Mouse (Mus musculus): ENCODE measurements around the gene Anapc7. TPM values are rescaled to one million over a fixed set of nuclear protein-coding genes. Genes with fewer than 3 reads are reported as not detected.
A peak's percentile ranks its signal among the peaks of the same experiment; 100 is the strongest.
"Not testable (repeated sequence)": the region's sequence is repeated elsewhere in the genome, so short reads cannot be mapped to it uniquely, and the experiment has no call there.

The Anapc7 gene
- polyA plus RNA-seq, 1 experiment from 2014 or later = 18.9 TPM

- 0 out of 2 replicates have a peak, but pooled peaks cover 4% of the 10 kb centered on the region for H3K4me1 ChIP-seq (replicated peaks)
- 77% methylated on average over 19 of the region's 19 CpGs for WGBS (ENCODE audit: insufficient replicate concordance)
- no peak overlapping the region for H3K9ac ChIP-seq
- H3K27me3 ChIP-seq = no peaks in the 10 kb centered on the region
- H3K36me3 ChIP-seq = peaks cover 37% of the 10 kb centered on the region
- H3K27ac ChIP-seq = no peak overlapping the region
- no peak for ATAC-seq (ENCODE audit: low read depth)
- no peak for DNase-seq
- no peak overlapping the region for H3K4me2 ChIP-seq
- H3K9me3 ChIP-seq (replicated peaks) = no peaks in the 10 kb centered on the region
- H3K4me3 ChIP-seq (replicated peaks) = no peak overlapping the region
Measured at GRCm38 (mm10) chr5:122409692-122410645, 11.5 kb upstream of the Anapc7 start.

DNA sequence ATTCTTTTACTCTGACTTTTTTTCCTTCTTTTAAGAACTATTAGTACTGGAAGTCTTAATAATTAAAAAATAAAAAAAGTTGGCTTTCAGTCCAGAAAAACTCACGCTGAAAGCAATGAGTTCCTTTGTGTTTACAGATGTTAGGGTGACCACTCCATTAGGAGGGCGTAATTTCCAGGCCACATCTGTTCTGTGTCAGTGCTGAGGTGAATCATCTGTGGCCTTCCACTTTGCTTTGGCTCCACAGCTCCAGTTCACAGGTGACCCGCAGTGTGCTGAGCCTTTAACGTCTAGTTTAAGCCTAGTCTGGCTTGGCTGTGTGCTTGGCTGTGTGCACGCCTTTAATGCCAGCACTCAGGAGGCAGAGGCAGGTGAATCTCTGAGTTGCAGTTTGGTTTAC, 9.6 kb upstream of the Anapc7 start:
- ATAC-seq (ENCODE audit: low read depth) (no peak), DNase-seq (no peak)
- Histone ChIP-seq H3K27me3 (no peaks in the 10 kb centered on the region), H3K4me3 (replicated peaks) (no peak overlapping the region), H3K4me2 (no peak overlapping the region), H3K9ac (no peak overlapping the region), H3K27ac (no peak overlapping the region), H3K4me1 (replicated peaks) (0 out of 2 replicates have a peak, but pooled peaks cover 4% of the 10 kb centered on the region), H3K9me3 (replicated peaks) (no peaks in the 10 kb centered on the region), H3K36me3 (peaks cover 18% of the 10 kb centered on the region)
- WGBS (ENCODE audit: insufficient replicate concordance) = 67% methylated on average over 5 of the region's 5 CpGs

- Histone ChIP-seq H3K27me3 (no peaks in the 10 kb centered on the region), H3K9me3 (replicated peaks) (no peaks in the 10 kb centered on the region), H3K4me3 (replicated peaks) (no peak overlapping the region), H3K4me1 (replicated peaks) (0 out of 2 replicates have a peak, but pooled peaks cover 4% of the 10 kb centered on the region), H3K4me2 (no peak overlapping the region), H3K27ac (no peak overlapping the region), H3K9ac (no peak overlapping the region), H3K36me3 (peaks cover 11% of the 10 kb centered on the region)
- ATAC-seq (ENCODE audit: low read depth) (no peak), DNase-seq (no peak)
- 47% methylated on average over 6 of the region's 6 CpGs for WGBS (ENCODE audit: insufficient replicate concordance)
Measured at GRCm38 (mm10) chr5:122412826-122413225, 8.7 kb upstream of the Anapc7 start.

DNA sequence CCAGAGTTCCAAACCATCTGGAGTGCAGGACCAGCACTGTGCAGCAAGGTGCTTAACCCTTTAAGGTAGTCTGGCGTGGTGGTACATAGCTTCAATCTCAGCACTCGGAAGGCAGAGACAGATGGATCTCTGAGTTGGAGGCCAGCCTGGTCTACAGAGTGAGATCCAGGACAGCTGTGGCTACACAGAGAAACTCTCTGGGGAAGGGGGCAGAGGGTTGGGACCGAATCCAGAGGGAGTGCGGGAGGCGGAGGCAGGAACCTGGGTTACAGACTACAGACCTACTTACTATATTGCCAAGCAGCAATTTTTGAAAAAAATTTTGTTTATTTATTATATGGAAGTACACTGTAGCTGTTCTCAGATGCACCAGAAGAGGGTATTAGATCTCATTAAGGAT, 7.1 kb upstream of the Anapc7 start:
- Histone ChIP-seq H3K4me3 (replicated peaks) (no peak overlapping the region), H3K27ac (no peak overlapping the region), H3K36me3 (peaks cover 11% of the 10 kb centered on the region), H3K4me1 (replicated peaks) (0 out of 2 replicates have a peak, but pooled peaks cover 4% of the 10 kb centered on the region), H3K9ac (no peak overlapping the region), H3K4me2 (no peak overlapping the region), H3K27me3 (no peaks in the 10 kb centered on the region), H3K9me3 (replicated peaks) (no peaks in the 10 kb centered on the region)
- no peak for DNase-seq
- 85% methylated on average over 5 of the region's 5 CpGs for WGBS (ENCODE audit: insufficient replicate concordance)
- no peak for ATAC-seq (ENCODE audit: low read depth)

DNA sequence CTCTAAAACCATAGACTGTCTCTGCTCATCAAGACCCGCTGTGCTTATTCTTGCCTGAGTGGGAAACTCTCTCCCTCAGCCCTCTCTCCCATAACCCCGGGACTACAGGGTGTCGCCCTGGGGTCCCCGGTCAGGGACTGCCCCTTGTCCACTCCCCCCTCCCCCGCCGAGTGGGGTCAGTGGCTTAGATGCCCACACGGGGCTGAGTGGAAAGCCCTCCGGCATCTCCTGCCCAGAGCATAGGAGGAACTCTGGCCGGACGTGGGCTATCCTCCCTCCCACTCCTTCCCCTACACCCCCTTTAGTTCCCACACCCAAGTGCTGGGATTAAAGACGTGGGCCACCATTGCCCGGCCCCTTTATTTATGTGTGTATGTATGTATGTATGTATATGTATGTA, 6.0 kb upstream of the Anapc7 start:
- 68% methylated on average over 12 of the region's 12 CpGs for WGBS (ENCODE audit: insufficient replicate concordance)
- ATAC-seq (ENCODE audit: low read depth) (no peak), DNase-seq (no peak)
- peaks cover 5% of the 10 kb centered on the region for H3K4me1 ChIP-seq (replicated peaks)
- no peaks in the 10 kb centered on the region for H3K27me3 ChIP-seq
- H3K4me3 ChIP-seq (replicated peaks) = no peak overlapping the region
- no peaks in the 10 kb centered on the region for H3K9me3 ChIP-seq (replicated peaks)
- no peaks in the 10 kb centered on the region for H3K36me3 ChIP-seq
- no peak overlapping the region for H3K4me2 ChIP-seq
- H3K27ac ChIP-seq = no peak overlapping the region
- no peak overlapping the region for H3K9ac ChIP-seq

DNA sequence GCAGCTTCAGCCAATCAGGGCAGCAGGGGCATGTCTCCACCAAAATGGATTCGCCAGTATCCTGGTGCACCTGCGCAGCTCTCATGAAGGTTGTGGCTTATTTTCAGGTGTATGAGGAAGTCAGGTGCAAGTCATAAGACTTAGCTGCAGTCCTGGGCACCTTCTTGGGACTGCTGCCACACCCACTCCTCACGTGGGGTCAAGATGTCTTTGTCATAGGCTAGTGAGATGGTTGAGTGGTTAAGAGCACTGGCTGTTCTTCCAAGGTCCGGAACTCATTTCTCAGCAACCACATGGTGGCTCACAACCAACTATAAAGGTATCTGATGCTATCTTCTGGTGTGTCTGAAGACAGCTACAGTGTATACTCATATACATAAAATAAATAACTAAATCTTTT, 817 bp upstream of the Anapc7 start:
- not testable (repeated sequence) for H3K9ac ChIP-seq; DNase-seq; H3K36me3 ChIP-seq; ATAC-seq (ENCODE audit: low read depth); H3K27me3 ChIP-seq; H3K9me3 ChIP-seq (replicated peaks); H3K27ac ChIP-seq; H3K4me3 ChIP-seq (replicated peaks)
- 34% methylated on average over 4 of the region's 4 CpGs for WGBS (ENCODE audit: insufficient replicate concordance)
- Histone ChIP-seq H3K4me1 (replicated peaks) (peaks cover 34% of the 10 kb centered on the region), H3K4me2 (peak overlapping the region; percentile 93)

DNA sequence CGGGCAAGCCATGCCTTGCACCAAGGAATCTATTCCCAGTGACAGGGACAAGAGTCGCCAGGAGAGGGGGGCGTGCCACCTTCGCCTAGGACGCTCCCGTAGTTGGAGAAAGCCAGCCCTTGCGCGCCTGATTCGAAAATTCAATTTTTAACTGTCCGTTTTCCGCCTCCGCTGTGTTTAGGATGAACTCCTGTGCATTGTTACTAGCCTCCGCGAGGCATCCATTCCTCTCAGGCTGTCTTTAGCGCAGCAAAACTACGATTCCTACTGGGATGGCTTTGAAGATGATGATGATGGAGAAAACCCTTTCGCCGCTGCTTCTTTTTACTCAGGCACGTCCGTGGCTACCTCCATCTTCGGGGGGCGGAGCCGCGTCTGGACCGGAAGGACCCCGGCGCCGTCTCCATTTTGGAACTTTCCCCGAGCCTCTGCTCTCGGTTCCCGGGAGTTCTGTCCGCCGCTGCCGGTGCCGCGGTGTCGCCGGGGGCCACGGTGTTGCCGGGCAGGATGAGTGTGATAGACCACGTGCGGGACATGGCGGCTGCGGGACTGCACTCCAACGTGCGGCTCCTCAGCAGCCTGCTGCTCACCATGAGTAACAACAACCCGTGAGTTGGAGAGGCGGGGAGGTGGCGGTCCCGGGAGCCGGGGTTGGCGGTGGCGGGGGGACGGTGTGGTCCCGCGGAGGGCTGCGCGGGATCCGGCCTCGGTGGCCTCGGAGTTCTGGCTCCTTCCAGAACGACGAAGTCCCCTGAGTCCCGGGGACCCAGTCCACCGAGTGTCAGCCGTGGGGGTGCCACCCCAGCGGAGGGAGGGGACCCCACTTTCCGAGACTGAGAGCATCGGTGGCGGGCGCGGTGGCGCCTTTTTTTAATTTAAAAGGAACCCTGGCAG, 825 bp downstream of the Anapc7 start:
- Histone ChIP-seq H3K4me2 (peak overlapping the region; percentile 93), H3K9ac (peak overlapping the region; percentile 94), H3K27ac (peak overlapping the region; percentile 77), H3K36me3 (peaks cover 3% of the 10 kb centered on the region; the same call in 1 of the 2 replicates), H3K9me3 (replicated peaks) (no peaks in the 10 kb centered on the region), H3K4me3 (replicated peaks) (peak overlapping the region; percentile 97), H3K4me1 (replicated peaks) (peaks cover 34% of the 10 kb centered on the region), H3K27me3 (no peaks in the 10 kb centered on the region)
- under 1% methylated on average over 73 of the region's 73 CpGs for WGBS (ENCODE audit: insufficient replicate concordance)
- ATAC-seq (ENCODE audit: low read depth) = peak; percentile 85
- DNase-seq = peak; percentile 85

DNA sequence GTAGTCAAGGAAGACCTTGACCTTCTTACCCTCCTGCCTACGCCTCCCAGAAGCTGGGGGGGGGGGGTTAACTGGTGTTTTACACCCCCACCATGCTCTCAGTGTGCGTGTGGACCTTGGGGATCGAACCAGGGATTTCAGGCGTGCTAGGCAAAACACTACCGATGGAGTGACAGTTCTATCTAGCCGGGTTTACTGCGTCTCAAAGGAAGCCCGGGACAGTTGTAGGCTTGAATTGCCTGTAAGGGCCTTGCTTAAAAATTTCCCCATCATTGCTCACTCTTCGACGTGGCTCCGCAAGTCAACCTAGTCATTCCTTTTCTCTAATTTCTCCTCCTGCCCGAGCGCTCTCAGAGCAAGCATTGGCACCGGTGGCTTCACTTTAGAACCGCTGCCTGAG, 1.6 kb downstream of the Anapc7 start:
- H3K36me3 ChIP-seq = peaks cover 9% of the 10 kb centered on the region
- 16% methylated on average over 15 of the region's 15 CpGs for WGBS (ENCODE audit: insufficient replicate concordance)
- peak overlapping the region; percentile 94 for H3K9ac ChIP-seq
- peak overlapping the region; percentile 97 for H3K4me3 ChIP-seq (replicated peaks)
- H3K27ac ChIP-seq = peak overlapping the region; percentile 77
- peak overlapping the region; percentile 93 for H3K4me2 ChIP-seq
- H3K9me3 ChIP-seq (replicated peaks) = no peaks in the 10 kb centered on the region
- ATAC-seq (ENCODE audit: low read depth) (no peak), DNase-seq (peak; percentile 17)
- H3K27me3 ChIP-seq = no peaks in the 10 kb centered on the region
- H3K4me1 ChIP-seq (replicated peaks) = peaks cover 34% of the 10 kb centered on the region

- ATAC-seq (ENCODE audit: low read depth) = no peak
Measured at GRCm38 (mm10) chr5:122425550-122425949, 4.1 kb downstream of the Anapc7 start.

DNA sequence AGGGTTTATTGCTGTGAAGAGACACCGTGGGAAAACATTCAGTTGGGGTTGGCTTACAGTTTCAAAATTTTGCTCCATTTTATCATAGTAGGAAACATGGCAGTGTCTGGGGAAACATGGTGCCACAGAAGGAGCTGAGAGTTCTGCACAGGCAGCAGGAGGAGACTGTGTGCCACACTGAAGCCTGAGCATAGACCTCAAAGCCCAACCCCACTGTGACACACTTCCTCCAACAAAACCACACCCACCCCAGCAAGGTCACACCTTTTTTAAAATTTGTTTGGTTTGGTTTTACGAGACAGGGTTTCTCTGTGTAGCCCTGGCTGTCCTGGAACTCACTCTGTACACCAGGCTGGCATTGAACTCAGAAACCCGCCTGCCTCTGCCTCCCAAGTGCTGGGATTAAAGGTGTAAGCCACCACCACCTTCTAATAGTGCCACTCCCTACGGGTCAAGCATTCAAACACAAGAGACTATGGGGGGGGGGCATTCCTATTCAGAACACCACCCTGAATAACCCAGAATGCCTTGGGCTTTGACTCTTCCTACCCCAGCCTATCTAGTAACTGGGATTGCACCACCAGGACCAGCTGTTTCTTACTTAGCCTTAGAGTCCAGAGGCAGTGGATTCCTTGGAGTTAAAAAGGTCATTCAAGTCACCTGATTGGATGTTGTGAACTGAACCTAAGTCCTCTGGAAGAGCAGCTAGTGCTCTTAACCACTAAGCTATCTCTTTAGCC, 8.7 kb downstream of the Anapc7 start:
- ATAC-seq (ENCODE audit: low read depth) = no peak
- Histone ChIP-seq H3K4me2 (no peak overlapping the region), H3K27ac (no peak overlapping the region), H3K9me3 (replicated peaks) (no peaks in the 10 kb centered on the region), H3K4me3 (replicated peaks) (no peak overlapping the region), H3K4me1 (replicated peaks) (no peaks in the 10 kb centered on the region), H3K27me3 (no peaks in the 10 kb centered on the region), H3K9ac (no peak overlapping the region), H3K36me3 (peaks cover 74% of the 10 kb centered on the region)
- WGBS (ENCODE audit: insufficient replicate concordance) = 82% methylated on average over 4 of the region's 4 CpGs
- DNase-seq = no peak

More at GRCm38 (mm10) chr5:122425550-122425949, 4.1 kb downstream of the Anapc7 start:
- DNase-seq = no peak
- H3K36me3 ChIP-seq = peaks cover 33% of the 10 kb centered on the region
- no peak overlapping the region for H3K27ac ChIP-seq
- peaks cover 32% of the 10 kb centered on the region for H3K4me1 ChIP-seq (replicated peaks)
- WGBS (ENCODE audit: insufficient replicate concordance) = 88% methylated on average over 2 of the region's 2 CpGs
- H3K9me3 ChIP-seq (replicated peaks) = no peaks in the 10 kb centered on the region
- H3K4me3 ChIP-seq (replicated peaks) = no peak overlapping the region
- no peak overlapping the region for H3K9ac ChIP-seq
- H3K4me2 ChIP-seq = no peak overlapping the region
- no peaks in the 10 kb centered on the region for H3K27me3 ChIP-seq

All from liver, embryonic 13.5 days (tissue).